Mouse (Mus musculus): ENCODE data around the gene Nfasc.

The Nfasc gene

GRCm38 (mm10) chr1:132727548-132727947 lies 14.0 kb downstream of the Nfasc start:
- DNase-seq, result no peak

- DNase-seq, result no peak
These were observed 19.2 kb downstream of the Nfasc start for GRCm38 (mm10) chr1:132722362-132722761.

GRCm38 (mm10) chr1:132721266-132721665 lies 20.3 kb downstream of the Nfasc start:
- no peak for DNase-seq

GRCm38 (mm10) chr1:132718225-132718624 lies 23.4 kb downstream of the Nfasc start:
- no peak for DNase-seq

GRCm38 (mm10) chr1:132715044-132715443 lies 26.6 kb downstream of the Nfasc start:
- DNase-seq, result no peak

- no peak for DNase-seq
These were observed 32.2 kb downstream of the Nfasc start for GRCm38 (mm10) chr1:132709419-132709818.

GRCm38 (mm10) chr1:132707301-132707700 lies 34.3 kb downstream of the Nfasc start:
- DNase-seq, result no peak

GRCm38 (mm10) chr1:132703467-132703866 lies 38.1 kb downstream of the Nfasc start:
- DNase-seq, result no peak

GRCm38 (mm10) chr1:132696926-132697325 lies 44.7 kb downstream of the Nfasc start:
- DNase-seq, result no peak

GRCm38 (mm10) chr1:132696232-132696631 lies 45.4 kb downstream of the Nfasc start:
- DNase-seq, result no peak

- no peak for DNase-seq
These were observed 47.6 kb downstream of the Nfasc start for GRCm38 (mm10) chr1:132694007-132694406.

- no peak for DNase-seq
These were observed 52.4 kb downstream of the Nfasc start for GRCm38 (mm10) chr1:132689181-132689580.

- no peak for DNase-seq
These were observed 62.7 kb downstream of the Nfasc start for GRCm38 (mm10) chr1:132678935-132679334.

- no peak for DNase-seq
These were observed 63.5 kb downstream of the Nfasc start for GRCm38 (mm10) chr1:132678076-132678475.

- no peak for DNase-seq
These were observed 68.9 kb downstream of the Nfasc start for GRCm38 (mm10) chr1:132672704-132673103.

GRCm38 (mm10) chr1:132669200-132669599 lies 72.4 kb downstream of the Nfasc start:
- DNase-seq, result peak; percentile 73

GRCm38 (mm10) chr1:132660354-132660753 lies 81.2 kb downstream of the Nfasc start:
- DNase-seq, result no peak

GRCm38 (mm10) chr1:132659604-132660003 lies 82.0 kb downstream of the Nfasc start:
- no peak for DNase-seq

GRCm38 (mm10) chr1:132655611-132656010 lies 86.0 kb downstream of the Nfasc start:
- no peak for DNase-seq

GRCm38 (mm10) chr1:132654769-132655168 lies 86.8 kb downstream of the Nfasc start:
- DNase-seq, result no peak

- no peak for DNase-seq
These were observed 87.6 kb downstream of the Nfasc start for GRCm38 (mm10) chr1:132653841-132654457.

GRCm38 (mm10) chr1:132653161-132653560 lies 88.4 kb downstream of the Nfasc start:
- no peak for DNase-seq

GRCm38 (mm10) chr1:132650680-132651079 lies 90.9 kb downstream of the Nfasc start:
- no peak for DNase-seq

GRCm38 (mm10) chr1:132647958-132648357 lies 93.6 kb downstream of the Nfasc start:
- DNase-seq, result peak; percentile 47
